Mouse (Mus musculus) kidney, postnatal 10 days (tissue): ENCODE results near the gene Tmem201.
"Not testable (repeated sequence)": the region's sequence is repeated elsewhere in the genome, so short reads cannot be mapped to it uniquely, and the experiment has no call there.

Experiments used
- DNase-seq: peaks from one replicate; pipeline ENCODE4 v3.0.0; 2021; ENCODE audit warnings: mixed read lengths

The Tmem201 gene

DNA sequence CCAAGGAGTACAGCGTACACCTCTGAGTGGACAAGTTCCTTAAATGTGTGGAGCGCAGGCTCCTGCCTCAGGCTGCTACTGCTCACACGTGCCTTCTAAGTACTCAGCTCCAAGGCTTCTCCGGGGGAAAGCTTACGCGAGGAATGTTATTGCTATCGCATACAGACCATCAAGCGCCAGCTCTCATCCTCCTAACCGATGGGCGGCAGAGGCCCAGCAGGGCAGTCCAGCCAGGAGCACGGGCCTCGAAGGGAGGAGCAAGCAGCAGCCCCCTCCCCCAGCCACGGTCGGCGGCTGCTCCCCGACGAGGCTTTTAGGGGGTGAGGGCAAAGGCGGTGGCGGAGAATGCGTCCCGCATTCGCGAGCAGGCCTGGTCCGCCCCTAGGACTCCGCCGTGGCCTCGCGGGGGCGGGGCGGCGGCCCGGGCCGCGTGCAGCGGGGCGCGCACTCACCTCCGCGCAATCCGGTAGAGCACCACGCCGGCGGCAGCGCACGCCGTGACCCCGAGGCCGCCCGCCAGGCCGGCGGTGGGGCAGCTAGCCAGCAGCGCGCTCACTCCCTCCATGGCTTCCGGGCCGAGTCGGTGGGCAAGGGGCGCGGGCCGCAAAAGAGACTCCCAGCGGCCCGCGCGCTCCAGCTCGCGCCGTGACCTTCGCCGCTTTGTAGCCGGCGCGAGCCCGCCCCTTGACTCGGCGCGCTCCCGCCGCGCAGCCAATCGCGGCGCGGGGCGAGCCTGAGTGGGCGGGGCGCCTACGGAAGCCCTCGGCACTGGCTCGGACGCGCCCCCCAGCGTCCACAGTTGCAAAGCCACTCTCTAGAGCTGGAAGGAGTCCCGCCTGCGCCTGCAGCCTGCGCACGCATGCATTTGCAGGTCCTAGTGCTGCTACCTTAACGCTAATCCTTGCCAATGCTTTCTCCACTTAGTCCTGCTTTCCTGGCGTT is at the start of gene Tmem201:
Gene Tmem201 (minus strand): TSS at position 662 of the 942 bp plus-strand sequence.
- DNase-seq: peak; percentile 98

DNA sequence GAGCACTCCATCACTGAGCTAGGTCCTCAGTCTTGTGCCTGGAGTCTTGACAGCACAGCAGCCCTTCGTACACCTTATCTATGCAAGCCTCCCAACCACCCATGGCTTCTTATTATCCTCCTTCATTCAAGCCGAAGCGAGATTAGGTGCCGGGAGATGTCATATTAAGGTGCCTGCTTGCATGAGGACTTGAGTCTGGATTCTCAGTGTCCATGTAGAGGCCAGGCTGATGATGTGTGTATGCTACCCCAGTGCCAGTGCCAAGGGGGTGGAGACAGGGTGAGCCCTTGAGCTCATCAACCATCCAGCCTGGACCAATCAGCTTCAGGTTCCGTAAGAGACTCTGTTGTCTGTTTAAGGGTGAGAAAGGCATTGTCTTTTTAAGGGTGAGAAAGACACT is 47.1 kb upstream of the Tmem201 start:
- DNase-seq: no peak

DNA sequence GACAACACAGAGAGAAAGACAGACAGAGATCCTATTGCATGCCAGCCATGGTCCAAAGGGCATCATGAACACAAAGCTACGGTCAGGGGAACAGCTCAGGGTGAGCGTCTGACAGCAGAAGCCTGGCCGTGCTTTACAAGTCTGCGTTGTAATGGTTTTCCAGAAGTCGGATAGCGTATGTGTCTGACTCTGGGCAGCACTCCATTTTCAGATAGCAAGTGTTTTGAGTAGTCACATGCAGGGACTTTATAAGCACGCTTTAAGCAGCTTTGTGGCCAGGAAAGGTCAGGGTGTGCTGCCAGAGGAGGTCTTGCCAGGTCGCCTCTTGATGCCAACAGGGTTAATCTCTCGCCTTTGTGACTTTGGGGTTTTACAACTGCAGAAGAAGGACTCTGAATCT is 46.5 kb upstream of the Tmem201 start:
- no peak for DNase-seq

DNA sequence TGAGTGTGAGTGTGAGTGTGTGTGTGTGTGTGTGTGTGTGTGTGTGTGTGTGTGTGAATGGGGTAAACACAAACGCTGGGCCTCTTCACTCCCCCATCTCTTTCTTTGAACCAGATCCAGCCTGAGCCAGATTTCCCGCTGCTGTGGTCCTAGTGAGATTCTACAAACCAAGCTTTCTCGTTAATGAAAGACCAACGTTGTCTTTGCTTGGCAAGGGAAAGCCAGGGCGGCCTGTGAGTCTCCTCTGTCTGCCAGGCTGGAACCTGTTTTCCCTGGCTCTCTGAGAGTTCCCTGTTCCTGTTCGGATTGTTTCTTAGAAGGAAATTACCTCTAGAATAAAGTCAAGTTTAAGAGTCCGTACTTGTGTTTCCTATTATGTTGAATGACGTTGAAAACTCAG is 45.1 kb upstream of the Tmem201 start:
- peak; percentile 56 for DNase-seq

DNA sequence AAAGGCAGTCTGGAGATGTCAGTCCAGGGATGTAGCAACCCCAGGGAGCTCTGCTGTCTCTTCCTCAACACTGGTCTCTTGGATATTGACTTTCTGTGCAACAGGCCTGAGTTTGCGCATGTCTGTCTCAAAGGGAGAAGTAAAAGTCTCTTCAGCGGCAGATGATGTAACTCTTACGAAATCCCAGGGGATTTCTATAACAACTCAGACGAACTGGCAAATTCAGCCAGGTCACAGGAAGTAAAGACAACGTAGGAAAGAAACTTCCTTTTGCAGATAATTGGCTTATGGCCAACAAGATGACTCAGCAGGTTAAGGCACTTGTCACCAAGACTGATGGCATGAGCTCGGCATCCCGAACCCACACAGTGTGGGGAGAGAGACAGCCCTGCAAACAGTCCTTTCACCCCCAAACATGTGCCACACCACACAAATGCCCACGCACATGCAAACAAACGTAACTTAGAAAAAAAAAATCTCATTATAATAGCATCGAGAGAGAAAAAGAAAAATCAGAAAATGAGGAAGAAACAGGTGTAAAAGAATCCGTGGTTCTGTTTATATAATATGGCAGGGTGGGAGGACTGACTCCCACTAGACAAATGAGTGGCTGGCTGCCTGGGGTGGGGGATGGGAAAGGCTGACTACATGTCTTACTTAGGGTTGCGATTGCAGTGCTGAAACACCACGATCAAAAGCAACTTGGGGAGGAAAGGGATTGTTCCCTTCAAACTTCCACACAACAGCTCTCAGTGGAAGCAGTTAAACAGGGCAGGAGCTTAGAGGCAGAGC is 42.9 kb upstream of the Tmem201 start:
- DNase-seq: no peak

DNA sequence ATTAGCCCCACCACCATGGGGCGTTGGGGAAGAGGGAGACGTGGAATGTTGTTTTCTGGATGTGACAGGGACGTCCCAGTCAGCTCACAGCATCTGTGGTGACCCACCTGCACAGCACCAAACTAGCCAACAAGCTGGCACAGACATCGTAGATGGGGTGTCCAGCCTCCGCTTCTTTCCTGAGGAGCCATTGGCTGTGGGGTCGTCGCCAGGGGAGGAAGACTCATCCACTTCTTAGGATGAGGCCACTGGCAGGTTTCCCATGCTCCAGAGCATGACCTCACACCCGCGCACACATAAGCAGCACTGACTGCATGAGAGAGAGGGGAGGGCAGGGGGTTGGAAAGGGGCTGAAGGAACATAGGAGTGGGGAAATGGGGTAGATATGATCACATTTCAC is 42.1 kb upstream of the Tmem201 start:
- no peak for DNase-seq

DNA sequence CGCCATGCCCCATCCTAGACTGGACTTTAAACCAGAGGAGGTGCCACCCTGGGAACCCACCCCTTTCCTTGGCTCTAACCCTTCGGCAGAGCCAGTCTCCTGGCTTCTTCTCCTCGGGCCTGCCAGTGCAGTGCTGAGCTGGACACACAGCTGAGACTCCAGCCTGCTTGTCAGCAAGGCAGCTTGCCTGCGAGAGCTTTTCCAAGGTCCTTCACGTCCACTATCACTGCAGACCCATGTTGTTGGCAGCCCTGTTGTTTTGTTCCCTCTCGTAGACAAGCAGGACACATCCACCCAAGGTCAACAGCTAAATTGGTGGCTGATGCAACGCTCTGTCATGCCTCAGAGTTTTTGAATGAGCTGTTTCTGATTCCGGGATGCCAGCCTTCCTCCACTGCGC is 39.3 kb upstream of the Tmem201 start:
- peak; percentile 45 for DNase-seq

DNA sequence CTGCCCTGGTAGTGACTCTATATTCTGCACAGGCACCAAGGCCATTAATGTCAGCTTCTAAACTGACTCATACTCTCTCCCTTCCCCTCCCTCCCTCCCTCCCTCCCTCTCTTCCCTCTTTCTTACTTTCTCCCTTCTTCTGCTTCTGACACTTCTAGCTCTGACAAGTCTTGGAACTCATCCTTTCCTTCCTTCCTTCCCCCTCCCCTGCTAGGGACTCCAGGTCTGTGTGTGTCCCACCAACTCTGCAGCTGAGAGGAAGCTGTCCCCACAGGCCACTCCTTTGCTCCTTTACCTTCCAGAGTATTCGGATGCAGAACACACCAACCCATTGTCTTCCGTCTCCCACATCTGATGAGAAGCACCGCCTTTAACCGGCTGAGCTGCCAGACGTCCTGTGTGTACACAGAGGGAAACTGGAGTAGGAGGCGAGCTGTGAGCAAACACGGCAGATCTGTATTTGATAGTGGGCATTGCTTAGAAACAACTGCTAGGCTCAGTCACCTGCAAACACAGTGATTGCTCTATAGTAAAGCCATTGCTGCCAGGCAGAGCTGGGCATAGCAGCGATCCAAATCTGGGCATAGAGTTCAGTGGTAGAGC is 38.0 kb upstream of the Tmem201 start:
- DNase-seq: no peak

DNA sequence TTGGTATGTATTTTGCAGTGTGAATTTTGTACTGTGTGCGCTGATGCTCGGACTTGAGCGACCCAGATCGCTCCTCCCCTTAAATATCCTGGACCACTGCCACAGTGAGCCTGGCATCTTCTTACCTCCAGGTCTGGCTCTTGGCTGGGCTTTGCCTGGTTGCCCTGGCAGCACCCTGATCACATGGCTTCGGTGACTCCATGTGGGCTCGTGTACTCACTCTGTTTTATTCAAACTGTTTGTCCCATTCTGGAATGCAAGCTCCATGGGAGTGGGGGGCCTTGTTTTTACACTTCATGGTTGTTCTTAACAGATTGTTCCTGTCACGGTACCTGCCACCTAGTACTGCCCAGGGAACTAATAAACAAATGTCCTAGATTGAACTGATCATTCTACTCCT is 37.5 kb upstream of the Tmem201 start:
- peak; percentile 72 for DNase-seq

DNA sequence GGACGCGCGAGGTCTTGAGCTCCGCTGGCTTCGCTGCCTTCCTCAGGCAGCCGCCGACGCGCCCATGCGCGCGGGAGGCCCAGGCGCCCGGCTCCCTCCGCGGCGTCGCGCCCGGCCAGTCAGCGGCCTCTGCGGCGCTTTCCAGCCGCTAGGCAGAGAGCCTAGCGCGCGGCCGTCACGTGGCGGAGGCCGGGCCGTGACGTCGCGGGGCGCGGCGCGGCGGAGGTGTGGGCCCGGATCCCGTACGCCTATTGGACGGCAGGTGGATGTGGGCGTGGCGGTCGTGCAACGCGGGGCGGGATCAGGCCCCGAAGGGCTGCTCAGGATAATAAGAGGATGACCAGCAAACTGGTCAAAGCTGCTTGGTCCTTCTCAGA is 36.2 kb upstream of the Tmem201 start, which contains the start of gene Slc25a33:
Gene Slc25a33 (minus strand): TSS at position 184 of the 377 bp plus-strand sequence.
- peak; percentile 98 for DNase-seq

DNA sequence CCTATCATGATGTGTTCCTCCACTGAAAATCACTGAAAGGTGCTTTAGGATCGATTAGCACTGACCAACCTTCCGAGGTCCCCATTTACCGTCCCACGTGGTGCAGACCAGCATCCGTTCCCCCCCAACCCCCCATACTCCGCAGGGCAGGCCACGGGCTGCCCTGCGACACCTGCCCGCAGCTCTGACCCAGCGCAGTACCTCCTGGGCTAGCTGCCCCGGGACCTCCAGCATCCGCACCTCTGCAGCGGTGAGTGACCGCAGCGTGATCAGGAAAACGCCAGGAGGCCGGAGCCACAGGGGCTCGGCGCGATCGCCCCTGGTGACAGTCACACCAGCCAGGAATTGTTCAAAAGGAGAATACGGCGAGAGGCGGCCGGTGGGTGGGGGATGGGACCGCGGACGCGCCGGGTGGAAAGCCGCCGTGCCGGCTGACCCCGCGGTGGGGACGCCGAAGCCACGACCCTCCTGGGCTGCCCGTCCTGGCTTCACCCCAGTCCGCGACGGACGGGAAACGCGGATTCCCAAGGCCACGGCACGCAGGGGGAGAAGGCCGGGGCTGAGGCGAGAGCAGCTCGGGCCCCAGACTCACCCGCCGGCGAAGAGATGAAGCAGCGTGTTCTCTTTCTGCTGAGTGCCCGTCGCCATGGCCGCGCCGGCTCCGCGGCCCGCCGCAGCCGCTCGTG is 35.7 kb upstream of the Tmem201 start:
- peak; percentile 67 for DNase-seq

DNA sequence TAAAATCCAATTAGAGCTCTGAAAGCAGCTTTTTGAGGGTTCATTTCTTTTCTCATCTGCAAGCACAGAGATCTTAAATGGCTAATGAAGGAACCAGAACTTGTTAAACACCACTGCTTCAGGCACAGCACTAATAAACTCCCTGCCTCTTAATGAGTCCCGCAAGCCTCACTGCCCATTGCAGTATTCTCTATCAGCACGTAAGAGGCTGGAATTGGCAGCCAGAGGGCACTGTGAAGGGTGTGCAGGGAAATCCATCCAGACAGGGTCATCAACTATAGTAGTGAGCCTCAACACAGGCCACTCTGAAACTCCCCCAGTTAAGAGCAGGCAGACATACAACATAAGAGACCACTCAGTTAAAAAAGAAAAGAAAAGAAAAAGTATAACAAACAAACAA is 34.5 kb upstream of the Tmem201 start:
- DNase-seq: peak; percentile 49

DNA sequence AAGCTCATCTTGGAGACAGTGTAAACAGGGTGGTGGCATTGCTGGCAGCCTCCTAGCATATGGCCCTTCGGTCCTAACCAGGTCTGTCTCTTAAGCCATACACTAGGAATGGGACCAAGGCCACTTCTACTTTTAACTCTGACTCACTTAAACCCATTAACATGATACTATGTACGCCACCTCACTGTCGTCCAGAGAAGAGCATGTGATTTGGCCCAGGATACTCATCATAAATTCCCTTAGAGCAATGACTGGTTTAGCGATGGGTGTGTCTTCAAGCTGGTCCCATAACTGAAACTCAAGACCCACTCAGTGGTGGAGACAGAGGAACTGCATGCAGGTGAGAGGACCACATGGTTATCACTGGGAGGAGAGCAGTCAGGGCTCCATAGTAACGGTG is 27.4 kb upstream of the Tmem201 start:
- no peak for DNase-seq

DNA sequence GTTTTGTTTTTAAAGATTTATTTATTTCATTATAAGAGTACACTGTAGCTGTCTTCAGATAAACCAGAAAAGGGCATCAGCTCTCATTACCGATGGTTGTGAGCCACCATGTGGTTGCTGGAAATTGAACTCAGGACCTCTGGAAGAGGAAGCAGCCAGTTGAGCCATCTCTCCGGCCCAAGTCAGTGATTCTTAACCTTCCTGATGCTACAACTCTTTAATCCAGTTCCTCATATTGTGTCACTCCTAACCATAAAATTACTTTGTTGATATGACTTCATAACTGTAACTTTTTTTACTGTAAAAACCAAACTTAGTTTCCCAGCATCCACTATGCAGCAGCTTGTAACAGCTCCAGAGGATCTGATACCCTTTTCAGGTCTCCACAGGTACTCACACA is 25.5 kb upstream of the Tmem201 start:
- no peak for DNase-seq

DNA sequence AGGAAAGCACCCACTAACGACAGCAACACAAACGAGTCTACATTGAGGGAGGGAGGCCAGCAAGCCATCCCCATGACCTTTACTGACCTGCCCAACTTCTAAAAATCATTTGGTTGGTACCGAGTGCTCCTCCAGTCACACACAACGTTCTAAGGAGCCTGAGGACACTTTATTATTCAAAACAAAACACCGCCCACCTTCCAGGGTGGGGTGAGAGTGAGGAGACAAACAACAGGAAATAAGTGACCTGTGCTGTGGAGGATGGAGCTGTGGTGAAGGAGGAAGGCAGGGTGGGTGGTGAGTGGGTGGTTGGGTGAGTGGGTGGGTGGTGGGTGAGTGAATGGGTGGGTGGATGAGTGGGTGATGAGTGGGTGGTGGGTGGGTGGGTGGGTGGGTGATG is 21.7 kb upstream of the Tmem201 start:
- DNase-seq: no peak

DNA sequence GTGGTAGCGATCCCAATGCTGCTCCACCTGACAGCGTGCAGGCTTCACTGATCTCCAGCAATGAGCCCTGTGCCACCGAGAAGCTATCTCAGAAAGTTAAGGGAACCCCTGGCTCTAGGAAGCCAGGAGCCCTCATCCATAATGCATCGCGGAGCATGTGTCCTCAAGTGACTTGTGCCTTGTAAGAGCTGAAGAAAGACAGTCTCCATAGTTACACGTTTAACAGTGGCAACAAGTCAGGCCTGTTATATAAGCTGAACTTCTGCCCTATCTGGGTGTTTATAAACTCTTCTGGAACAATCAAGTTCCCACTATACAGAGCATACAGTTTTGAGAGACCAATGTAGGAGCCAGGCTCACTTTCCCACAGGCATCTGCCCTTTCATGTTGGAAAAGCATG is 20.6 kb upstream of the Tmem201 start:
- peak; percentile 58 for DNase-seq

DNA sequence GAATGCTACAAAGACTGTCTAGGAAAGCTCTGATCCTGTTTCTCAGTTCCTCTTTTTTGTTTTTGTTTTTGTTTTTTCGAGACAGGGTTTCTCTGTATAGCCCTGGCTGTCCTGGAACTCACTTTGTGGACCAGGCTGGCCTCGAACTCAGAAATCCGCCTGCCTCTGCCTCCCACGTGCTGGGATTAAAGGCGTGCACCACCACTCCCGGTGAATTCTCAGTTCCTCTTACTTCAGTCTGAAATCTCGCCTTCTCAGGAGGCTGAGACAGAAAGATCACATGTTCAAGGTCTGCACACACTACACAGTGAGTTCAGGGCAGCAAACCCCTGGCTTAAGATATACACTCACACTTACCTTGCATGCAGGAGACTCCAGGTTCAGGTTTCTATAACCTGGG is 18.7 kb upstream of the Tmem201 start:
- not testable (repeated sequence) for DNase-seq

DNA sequence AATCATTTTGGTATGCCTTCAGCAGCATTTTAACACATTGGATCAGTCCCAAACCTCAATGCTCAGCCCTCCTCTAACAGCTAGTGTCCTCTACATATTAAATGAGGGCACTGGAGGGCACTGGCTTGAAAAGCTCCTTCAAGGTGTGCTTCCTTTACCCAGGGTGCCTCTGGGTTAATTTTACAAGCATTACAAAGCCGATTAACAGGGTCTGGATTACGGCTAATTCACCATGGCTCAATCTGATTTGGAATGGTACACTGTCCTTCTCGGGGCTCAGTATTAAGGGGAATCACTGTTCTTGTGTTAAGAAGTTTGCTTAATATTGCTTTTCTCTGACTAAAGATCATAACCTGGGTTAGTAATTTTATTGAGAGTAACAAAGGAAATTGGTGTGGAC is 15.0 kb upstream of the Tmem201 start:
- no peak for DNase-seq

DNA sequence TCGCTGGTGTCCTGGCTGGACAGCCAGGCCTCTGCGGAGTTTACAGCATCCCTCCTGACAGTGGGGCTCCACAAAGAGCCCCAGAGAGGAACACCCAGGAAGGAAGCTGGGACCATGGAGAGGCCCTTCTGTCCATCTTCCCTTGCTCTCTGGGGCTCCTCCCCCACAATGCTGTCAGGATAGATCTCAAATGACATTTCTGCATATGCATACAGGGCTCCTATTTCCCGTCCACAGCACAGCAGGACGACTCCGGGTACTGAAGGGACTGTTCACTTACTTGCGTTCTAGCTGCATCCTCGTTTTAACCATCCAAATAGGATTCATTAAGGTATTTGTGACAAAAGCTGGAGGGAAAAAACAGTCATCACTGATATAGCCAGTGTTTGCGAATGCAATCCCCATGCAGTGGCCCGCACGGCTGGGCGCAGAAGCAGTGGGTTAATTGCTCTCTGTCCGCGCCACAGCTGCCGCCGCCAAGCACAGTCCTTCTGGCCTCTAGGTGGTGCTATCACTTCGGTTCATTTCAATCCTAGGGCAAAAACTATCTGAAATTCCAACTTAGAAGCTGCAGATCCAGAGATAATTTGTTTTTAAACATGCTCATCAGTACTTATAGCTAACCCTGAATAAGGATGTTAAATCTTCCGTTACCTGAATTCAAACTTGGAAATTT is 14.4 kb upstream of the Tmem201 start:
- peak; percentile 83 for DNase-seq

DNA sequence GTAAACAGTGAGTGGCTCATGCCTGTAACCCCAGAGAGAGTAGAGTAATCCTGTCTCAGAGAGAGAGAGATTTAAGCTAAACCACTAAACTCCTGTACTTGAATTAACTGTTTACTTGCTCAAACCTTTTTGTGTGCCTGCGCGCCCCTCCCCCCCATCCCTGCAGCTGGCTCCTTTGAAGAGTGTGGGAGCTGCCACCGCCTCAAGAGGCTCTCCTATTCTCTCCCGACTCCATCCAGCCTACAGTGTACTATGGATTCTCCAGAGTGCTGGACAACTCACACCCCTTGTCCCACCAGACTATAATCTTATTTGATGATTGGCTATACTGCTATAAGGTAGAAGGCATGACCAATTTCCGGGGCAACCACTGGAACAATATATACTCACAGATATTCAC is 12.8 kb upstream of the Tmem201 start:
- DNase-seq: no peak

DNA sequence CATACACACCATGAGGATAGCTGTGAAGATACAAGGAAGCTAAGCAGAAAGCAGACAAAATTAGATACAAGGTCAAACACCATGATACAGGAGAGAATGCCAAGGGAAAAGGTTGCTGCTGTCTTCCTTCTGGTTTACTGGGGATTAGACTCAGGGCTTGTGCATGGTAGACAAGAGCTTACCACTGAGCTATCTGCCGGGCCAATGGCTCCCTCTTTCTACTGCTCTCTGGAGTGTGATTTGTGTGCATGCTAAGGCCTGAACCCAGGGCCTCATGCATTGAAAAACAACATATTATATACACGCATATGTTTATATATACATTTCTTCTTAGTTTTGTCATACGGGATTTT is 11.8 kb upstream of the Tmem201 start:
- not testable (repeated sequence) for DNase-seq

DNA sequence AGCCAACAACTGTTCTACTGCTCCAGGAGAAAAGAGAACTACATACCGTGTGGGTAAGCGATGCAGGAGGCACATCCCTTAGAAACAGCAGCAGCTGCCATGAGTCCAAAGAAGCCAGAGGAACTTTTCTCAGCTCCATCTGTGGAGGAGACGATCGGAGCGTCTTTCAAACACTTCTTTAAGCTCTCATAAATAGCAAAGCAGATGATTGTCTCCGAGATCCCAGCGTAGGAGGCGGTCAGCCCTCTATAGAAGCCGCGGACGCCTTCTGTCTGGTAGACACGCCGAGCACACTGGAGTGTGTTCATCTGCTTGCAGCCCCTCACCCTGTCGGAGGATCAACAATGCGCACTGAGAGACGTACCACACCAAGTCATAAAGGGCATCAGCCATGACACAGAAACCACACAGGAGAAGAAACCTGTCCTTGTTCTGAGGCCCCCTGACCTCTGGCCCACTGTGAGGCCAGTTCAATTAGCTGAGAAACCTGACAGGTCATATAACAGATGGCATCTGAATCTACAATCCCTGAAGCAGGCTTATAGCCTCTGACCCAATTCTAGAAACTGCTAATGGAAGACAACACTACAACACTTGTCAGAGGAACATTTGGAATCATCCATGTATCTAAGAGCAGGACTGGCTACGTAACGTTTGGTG is 11.3 kb upstream of the Tmem201 start:
- DNase-seq: no peak
